Mouse (Mus musculus) forebrain, embryonic 14.5 days (tissue): ENCODE results near the gene Lrp5. TPM values are rescaled to one million over a fixed set of nuclear protein-coding genes. Genes with fewer than 3 reads are reported as not detected.

Experiments
- ATAC-seq: fragments of 200-750 bp; cut with Nextera tagmentation; 2 replicates; pipeline ENCODE4 v1.8.0; 2017; ENCODE audit warnings: mild to moderate bottlenecking, moderate library complexity
- DNase-seq: peaks from one replicate; pipeline ENCODE4 v3.0.0-alpha.2; 2015; ENCODE audit warnings: low spot score
- H3K27ac ChIP-seq: fragments of 300-500 bp; sonication (generic); 2 replicates; pipeline ENCODE4 v1.5.1; 2014; ENCODE audit warnings: low read depth, mild to moderate bottlenecking, control low read depth, low read length, moderate library complexity
- H3K27me3 ChIP-seq: fragments of 300-500 bp; sonication (generic); replicated peaks from 2 replicates; pipeline ENCODE4 v1.6.1; 2014; ENCODE audit warnings: low read length, control low read depth, mixed read lengths; ENCODE audit not compliant: control insufficient read depth, insufficient read depth
- H3K36me3 ChIP-seq: fragments of 300-500 bp; sonication (generic); 2 replicates; pipeline ENCODE4 v1.6.1; 2014; ENCODE audit warnings: low read length, control low read depth; ENCODE audit not compliant: control insufficient read depth, insufficient read depth
- H3K4me1 ChIP-seq: fragments of 300-500 bp; sonication (generic); 2 replicates; pipeline ENCODE4 v1.6.1; 2014; ENCODE audit warnings: antibody characterized with exemption, low read length, control low read depth; ENCODE audit not compliant: control insufficient read depth, insufficient read depth
- H3K4me2 ChIP-seq: fragments of 300-500 bp; sonication (generic); 2 replicates; pipeline ENCODE4 v1.6.1; 2014; ENCODE audit warnings: mild to moderate bottlenecking, control low read depth, low read length
- H3K4me3 ChIP-seq: fragments of 300-500 bp; sonication (generic); 2 replicates; pipeline ENCODE4 v1.5.1; 2014; ENCODE audit warnings: low read depth, low read length, control low read depth
- H3K9ac ChIP-seq: fragments of 300-500 bp; sonication (generic); 2 replicates; pipeline ENCODE4 v1.6.1; 2014; ENCODE audit warnings: mild to moderate bottlenecking, low read length, control low read depth, moderate library complexity
- H3K9me3 ChIP-seq: fragments of 300-500 bp; sonication (generic); replicated peaks from 2 replicates; pipeline ENCODE4 v1.6.1; 2016; ENCODE audit warnings: low read length, control low read depth, mixed read lengths; ENCODE audit not compliant: control insufficient read depth
- WGBS: fragments of 180-500 bp; shearing (Covaris S2); extraction: QIAGEN DNeasy Blood & Tissue Kit; methylation state at CpG from one replicate; pipeline ENCODE4 v1.1.7; 2014; 5-methylcytosine and 5-hydroxymethylcytosine counted together
- polyA plus RNA-seq: library from polyadenylated mRNA; unstranded; fragments of >200 nt; fragmentation: Nextera tagmentation; extraction: Ambion mirVana; gene quantifications from 2 replicates; pipeline ENCODE4 v1.2.1, GENCODE M21; 2014

Lrp5 gene
- polyA plus RNA-seq, 1 experiment from 2014 or later, result 1.8 TPM

GRCm38 (mm10) chr19:3654058-3654457 is 32.3 kb downstream of the Lrp5 start:
- Histone ChIP-seq H3K4me3 (no peak overlapping the region), H3K4me2 (no peak overlapping the region), H3K36me3 (peaks cover 33% of the 10 kb centered on the region), H3K4me1 (no peaks in the 10 kb centered on the region), H3K27ac (no peak overlapping the region), H3K27me3 (no peaks in the 10 kb centered on the region), H3K9ac (no peak overlapping the region), H3K9me3 (no peaks in the 10 kb centered on the region; the same call in 1 of the 2 replicates)
- DNase-seq, result no peak
- ATAC-seq, result no peak
- 91% methylated on average over 5 of the region's 5 CpGs for WGBS

GRCm38 (mm10) chr19:3653508-3653907 is 32.9 kb downstream of the Lrp5 start:
- Histone ChIP-seq H3K9ac (no peak overlapping the region), H3K4me3 (no peak overlapping the region), H3K4me1 (no peaks in the 10 kb centered on the region), H3K9me3 (no peaks in the 10 kb centered on the region; the same call in 1 of the 2 replicates), H3K27ac (no peak overlapping the region), H3K36me3 (peaks cover 27% of the 10 kb centered on the region), H3K4me2 (no peak overlapping the region), H3K27me3 (no peaks in the 10 kb centered on the region)
- WGBS, result 86% methylated on average over 4 of the region's 4 CpGs
- ATAC-seq, result no peak
- no peak for DNase-seq

GRCm38 (mm10) chr19:3651989-3652388 is 34.4 kb downstream of the Lrp5 start:
- Histone ChIP-seq H3K4me2 (no peak overlapping the region), H3K27me3 (no peaks in the 10 kb centered on the region), H3K9me3 (no peaks in the 10 kb centered on the region; the same call in 1 of the 2 replicates), H3K36me3 (peaks cover 30% of the 10 kb centered on the region), H3K27ac (no peak overlapping the region), H3K4me3 (no peak overlapping the region), H3K4me1 (no peaks in the 10 kb centered on the region), H3K9ac (no peak overlapping the region)
- ATAC-seq, result no peak
- no peak for DNase-seq
- WGBS, result 97% methylated on average over 13 of the region's 13 CpGs

GRCm38 (mm10) chr19:3651220-3651619 is 35.1 kb downstream of the Lrp5 start:
- Histone ChIP-seq H3K27ac (no peak overlapping the region), H3K9me3 (no peaks in the 10 kb centered on the region; the same call in 1 of the 2 replicates), H3K4me1 (no peaks in the 10 kb centered on the region), H3K9ac (no peak overlapping the region), H3K27me3 (no peaks in the 10 kb centered on the region), H3K4me2 (no peak overlapping the region), H3K4me3 (no peak overlapping the region), H3K36me3 (peaks cover 32% of the 10 kb centered on the region)
- DNase-seq (no peak), ATAC-seq (no peak)
- whole genome bisulfite sequencing, result 99% methylated on average over 3 of the region's 3 CpGs

- Histone ChIP-seq H3K9ac (no peak overlapping the region), H3K27ac (no peak overlapping the region), H3K9me3 (no peaks in the 10 kb centered on the region; the same call in 1 of the 2 replicates), H3K4me3 (no peak overlapping the region), H3K36me3 (peaks cover 38% of the 10 kb centered on the region), H3K4me2 (no peak overlapping the region), H3K4me1 (no peaks in the 10 kb centered on the region), H3K27me3 (no peaks in the 10 kb centered on the region)
- WGBS, result 93% methylated on average over 3 of the region's 3 CpGs
- no peak for DNase-seq
- no peak for ATAC-seq
These were observed 35.9 kb downstream of the Lrp5 start for GRCm38 (mm10) chr19:3650448-3650847.

GRCm38 (mm10) chr19:3648830-3649450 is 37.4 kb downstream of the Lrp5 start:
- DNase-seq (no peak), ATAC-seq (no peak)
- H3K9me3 ChIP-seq, result no peaks in the 10 kb centered on the region; the same call in 1 of the 2 replicates
- H3K9ac ChIP-seq, result no peak overlapping the region
- no peaks in the 10 kb centered on the region for H3K27me3 ChIP-seq
- no peak overlapping the region for H3K27ac ChIP-seq
- H3K4me1 ChIP-seq, result no peaks in the 10 kb centered on the region
- peaks cover 35% of the 10 kb centered on the region for H3K36me3 ChIP-seq
- no peak overlapping the region for H3K4me3 ChIP-seq
- 56% methylated on average over 8 of the region's 11 CpGs for WGBS
- H3K4me2 ChIP-seq, result no peak overlapping the region

- DNase-seq, result no peak
- H3K4me3 ChIP-seq, result no peak overlapping the region
- H3K9me3 ChIP-seq, result no peaks in the 10 kb centered on the region; the same call in 1 of the 2 replicates
- no peaks in the 10 kb centered on the region for H3K4me1 ChIP-seq
- H3K36me3 ChIP-seq, result peaks cover 35% of the 10 kb centered on the region
- ATAC-seq, result no peak
- H3K4me2 ChIP-seq, result no peak overlapping the region
- WGBS, result 94% methylated on average over 3 of the region's 3 CpGs
- H3K27me3 ChIP-seq, result no peaks in the 10 kb centered on the region
- no peak overlapping the region for H3K27ac ChIP-seq
- H3K9ac ChIP-seq, result no peak overlapping the region
These were observed 38.4 kb downstream of the Lrp5 start for GRCm38 (mm10) chr19:3647999-3648398.

GRCm38 (mm10) chr19:3645813-3646212 is 40.6 kb downstream of the Lrp5 start:
- Histone ChIP-seq H3K9ac (no peak overlapping the region), H3K4me1 (peaks cover 8% of the 10 kb centered on the region; the same call in 1 of the 2 replicates), H3K27ac (no peak overlapping the region), H3K27me3 (no peaks in the 10 kb centered on the region), H3K4me3 (no peak overlapping the region), H3K9me3 (no peaks in the 10 kb centered on the region), H3K4me2 (no peak overlapping the region), H3K36me3 (peaks cover 28% of the 10 kb centered on the region)
- WGBS, result 88% methylated on average over 3 of the region's 3 CpGs
- ATAC-seq, result no peak
- no peak for DNase-seq

GRCm38 (mm10) chr19:3645318-3645717 is 41.0 kb downstream of the Lrp5 start:
- H3K36me3 ChIP-seq, result peaks cover 28% of the 10 kb centered on the region

More at GRCm38 (mm10) chr19:3645318-3645717, 41.0 kb downstream of the Lrp5 start:
- H3K4me2 ChIP-seq, result no peak overlapping the region
- peaks cover 8% of the 10 kb centered on the region; the same call in 1 of the 2 replicates for H3K4me1 ChIP-seq
- DNase-seq (no peak), ATAC-seq (no peak)
- no peaks in the 10 kb centered on the region for H3K9me3 ChIP-seq
- 97% methylated on average over 4 of the region's 4 CpGs for WGBS
- no peak overlapping the region for H3K9ac ChIP-seq
- no peaks in the 10 kb centered on the region for H3K27me3 ChIP-seq
- no peak overlapping the region for H3K4me3 ChIP-seq
- no peak overlapping the region for H3K27ac ChIP-seq
